Mouse (Mus musculus): ENCODE results near the gene Ppp3ca.

DNA sequence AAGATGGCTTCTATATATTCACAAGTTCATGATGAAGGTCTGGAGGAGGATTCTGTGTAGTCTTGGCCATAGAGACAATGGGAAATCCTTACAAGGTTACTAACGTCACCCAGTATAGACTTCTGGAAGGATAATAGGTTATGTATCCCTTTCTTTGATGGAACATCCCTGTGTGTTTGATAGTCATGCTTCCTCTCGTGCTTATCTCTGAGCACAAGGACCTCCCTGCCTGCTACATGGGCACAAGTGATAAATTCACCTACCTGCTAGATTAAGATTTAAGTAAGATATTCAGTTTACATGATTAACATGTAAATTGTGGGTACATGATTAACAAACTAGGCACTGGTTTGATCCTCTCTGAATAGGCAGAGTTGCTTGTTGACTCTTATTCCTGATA lies 152.1 kb downstream of the Ppp3ca start:
- TF ChIP-seq EP300 (IDR thresholded peaks at IDR 0.05; ENCODE audit: low read depth) (0 out of 2 replicates have a peak, but pooled peaks have one; percentile 8), CTCF (IDR thresholded peaks at IDR 0.05; ENCODE audit: low read depth) (no peak)

Data from liver, embryonic 14.5 days (tissue).